Mouse (Mus musculus): ENCODE results near the gene Lmo7.

Lmo7 gene

GRCm38 (mm10) chr14:101839771-101840731 is 110.3 kb downstream of the Lmo7 start:
- DNase-seq, result no peak

- no peak for DNase-seq
Measured at GRCm38 (mm10) chr14:101841271-101841670, 111.5 kb downstream of the Lmo7 start.

GRCm38 (mm10) chr14:101842521-101842920 is 112.8 kb downstream of the Lmo7 start:
- DNase-seq, result no peak

- no peak for DNase-seq
Measured at GRCm38 (mm10) chr14:101843443-101843842, 113.7 kb downstream of the Lmo7 start.

GRCm38 (mm10) chr14:101844467-101844866 is 114.7 kb downstream of the Lmo7 start:
- DNase-seq, result no peak

- no peak for DNase-seq
Measured at GRCm38 (mm10) chr14:101846097-101846882, 116.5 kb downstream of the Lmo7 start.

GRCm38 (mm10) chr14:101847520-101847919 is 117.8 kb downstream of the Lmo7 start:
- no peak for DNase-seq

- no peak for DNase-seq
Measured at GRCm38 (mm10) chr14:101852584-101853195, 122.9 kb downstream of the Lmo7 start.

- DNase-seq, result no peak
Measured at GRCm38 (mm10) chr14:101853207-101853606, 123.5 kb downstream of the Lmo7 start.

GRCm38 (mm10) chr14:101853722-101854121 is 124.0 kb downstream of the Lmo7 start:
- no peak for DNase-seq

- DNase-seq, result no peak
Measured at GRCm38 (mm10) chr14:101854226-101854625, 124.5 kb downstream of the Lmo7 start.

GRCm38 (mm10) chr14:101859305-101859886 is 129.6 kb downstream of the Lmo7 start:
- DNase-seq, result no peak

GRCm38 (mm10) chr14:101862088-101862487 is 132.3 kb downstream of the Lmo7 start:
- DNase-seq, result no peak

GRCm38 (mm10) chr14:101867071-101867733 is 137.4 kb downstream of the Lmo7 start:
- no peak for DNase-seq

- no peak for DNase-seq
Measured at GRCm38 (mm10) chr14:101869145-101869544, 139.4 kb downstream of the Lmo7 start.

GRCm38 (mm10) chr14:101869661-101870060 is 139.9 kb downstream of the Lmo7 start:
- DNase-seq, result no peak

- DNase-seq, result no peak
Measured at GRCm38 (mm10) chr14:101870171-101870902, 140.6 kb downstream of the Lmo7 start.

GRCm38 (mm10) chr14:101872846-101873245 is 143.1 kb downstream of the Lmo7 start:
- no peak for DNase-seq

- no peak for DNase-seq
Measured at GRCm38 (mm10) chr14:101878346-101879049, 148.7 kb downstream of the Lmo7 start.

- no peak for DNase-seq
Measured at GRCm38 (mm10) chr14:101879050-101879694, 149.4 kb downstream of the Lmo7 start.
